Mouse (Mus musculus) olfactory bulb, adult 2 months (tissue): ENCODE results near the gene Eif1.

ENCODE experiments used
- CTCF ChIP-seq: fragments of 200-500 bp; IDR thresholded peaks from 2 replicates; pipeline ENCODE4 v1.5.1; 2012; ENCODE audit warnings: low read depth, mild to moderate bottlenecking, low read length, moderate library complexity; ENCODE audit not compliant: insufficient read depth
- POLR2A ChIP-seq: fragments of 200-500 bp; IDR thresholded peaks from 2 replicates; pipeline ENCODE4 v1.6.1; 2012; ENCODE audit warnings: mild to moderate bottlenecking, low read depth, low read length, moderate library complexity; ENCODE audit not compliant: insufficient read depth

DNA sequence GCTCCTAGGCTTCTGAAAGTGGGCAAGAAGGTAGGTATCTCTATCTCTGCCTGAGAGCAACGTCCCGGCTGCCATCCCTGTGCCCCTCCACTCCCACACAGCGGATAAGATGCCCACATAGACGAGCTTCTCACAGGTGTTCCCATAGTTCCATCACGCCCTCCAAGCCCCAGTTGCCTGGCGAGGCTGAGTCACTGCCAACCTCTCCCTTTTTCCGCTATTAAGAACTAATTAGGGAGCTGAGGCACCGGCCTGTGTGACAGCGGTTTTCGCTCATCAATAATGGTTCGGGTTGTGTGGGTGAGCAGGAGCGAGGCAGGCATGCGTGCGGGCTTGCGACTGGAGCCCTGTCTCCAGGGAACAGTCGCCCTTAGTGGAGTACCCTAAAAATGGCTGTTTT is 10.6 kb downstream of the Eif1 start:
- TF ChIP-seq POLR2A (no peak), CTCF (no peak)
